24 mouse cellular contexts compared by ENCODE assay signal in genomic region chr11:35431130-35431529, GRCm38 (mm10).
A peak's percentile ranks its signal among the peaks of the same experiment; 100 is the strongest.
DNase-seq lines count a peak whose midpoint lies in the region; ATAC-seq lines count a peak whose summit lies in the region.
"Had no signal": no experiment of that assay in that cellular context is flagged by ENCODE, and none has a peak within 500 bp of the region (broad histone marks: within the 10 kb centered on the region; RNA-seq: fewer than 3 reads in every experiment).

No protein-coding gene starts in this region.

- H3K27me3 ChIP-seq in heart, embryonic 10.5 days (ENCODE audit: insufficient read depth, poor library complexity, severe bottlenecking): no peaks in the 10 kb centered on the region
- no peaks in the 10 kb centered on the region for H3K27me3 ChIP-seq in kidney, embryonic 14.5 days (ENCODE audit: control insufficient read depth, insufficient read depth, low read length)
- no peaks in the 10 kb centered on the region for H3K27me3 ChIP-seq in kidney, embryonic 16.5 days (ENCODE audit: insufficient read depth, low read length)
- H3K27me3 ChIP-seq: CH12.LX; embryonic facial prominence, embryonic 12.5 days; forebrain, embryonic 15.5 days; Patski had no signal

- H3K4me2 ChIP-seq in kidney, embryonic 14.5 days (replicated peaks; ENCODE audit: low read depth, low read length): no peak overlapping the region
- no peak overlapping the region; the same call in 1 of the 2 replicates for H3K4me2 ChIP-seq in kidney, embryonic 16.5 days (replicated peaks; ENCODE audit: low read depth, low read length)
- H3K4me2 ChIP-seq: embryonic facial prominence, embryonic 12.5 days; forebrain, embryonic 13.5 days; forebrain, embryonic 15.5 days had no signal

- no peak overlapping the region for H3K9ac ChIP-seq in kidney, embryonic 14.5 days (ENCODE audit: low read depth, low read length)
- no peak overlapping the region for H3K9ac ChIP-seq in kidney, embryonic 16.5 days (replicated peaks; ENCODE audit: low read length)
- H3K9ac ChIP-seq: embryonic facial prominence, embryonic 12.5 days; forebrain, embryonic 13.5 days; forebrain, embryonic 15.5 days had no signal

- H3K9me3 ChIP-seq in heart, embryonic 10.5 days: no peaks in the 10 kb centered on the region
- H3K9me3 ChIP-seq in kidney, embryonic 14.5 days (ENCODE audit: control insufficient read depth, low read length): no peaks in the 10 kb centered on the region
- H3K9me3 ChIP-seq in kidney, embryonic 16.5 days (ENCODE audit: low read length): no peaks in the 10 kb centered on the region
- H3K9me3 ChIP-seq: embryonic facial prominence, embryonic 10.5 days; embryonic facial prominence, embryonic 12.5 days; forebrain, embryonic 13.5 days; forebrain, embryonic 15.5 days had no signal

- no peak overlapping the region for H3K4me3 ChIP-seq in heart, embryonic 10.5 days
- H3K4me3 ChIP-seq in kidney, embryonic 14.5 days (ENCODE audit: low read length): no peak overlapping the region
- no peak overlapping the region for H3K4me3 ChIP-seq in kidney, embryonic 16.5 days (ENCODE audit: low read length)
- H3K4me3 ChIP-seq: embryonic facial prominence, embryonic 10.5 days; embryonic facial prominence, embryonic 12.5 days; forebrain, embryonic 13.5 days; forebrain, embryonic 15.5 days had no signal

- H3K36me3 ChIP-seq in heart, embryonic 10.5 days: no peaks in the 10 kb centered on the region
- no peaks in the 10 kb centered on the region for H3K36me3 ChIP-seq in kidney, embryonic 14.5 days (ENCODE audit: control insufficient read depth, insufficient read depth, low read length)
- no peaks in the 10 kb centered on the region for H3K36me3 ChIP-seq in kidney, embryonic 16.5 days (ENCODE audit: insufficient read depth, low read length)
- H3K36me3 ChIP-seq: embryonic facial prominence, embryonic 10.5 days; embryonic facial prominence, embryonic 12.5 days; forebrain, embryonic 15.5 days; G1E had no signal

- peak; percentile 77 for ATAC-seq in kidney, embryonic 14.5 days (ENCODE audit: low FRiP score, low TSS enrichment)
- peak; percentile 71 for ATAC-seq in kidney, embryonic 16.5 days (ENCODE audit: low FRiP score, low TSS enrichment)
- ATAC-seq: activated CD4-positive, CD25-positive, alpha-beta regulatory T cell, adult 4 months; CD4-positive, CD25-positive, alpha-beta regulatory T cell, adult 4 months; forebrain, embryonic 13.5 days; forebrain, embryonic 15.5 days; Patski had no signal

- WGBS in heart, embryonic 10.5 days: 83% methylated on average over 8 of the region's 8 CpGs
- 42% methylated on average over 8 of the region's 8 CpGs for WGBS in kidney, embryonic 14.5 days
- WGBS in kidney, embryonic 16.5 days: 35% methylated on average over 8 of the region's 8 CpGs

- peak overlapping the region; percentile 62; the same call in 1 of the 2 replicates for H3K27ac ChIP-seq in heart, embryonic 10.5 days
- no peak overlapping the region for H3K27ac ChIP-seq in kidney, embryonic 14.5 days (ENCODE audit: low read depth, low read length)
- no peak overlapping the region for H3K27ac ChIP-seq in kidney, embryonic 16.5 days (ENCODE audit: low read length)
- H3K27ac ChIP-seq: embryonic facial prominence, embryonic 10.5 days; embryonic facial prominence, embryonic 12.5 days; forebrain, embryonic 13.5 days; forebrain, embryonic 15.5 days had no signal

- DNase-seq in heart, embryonic 10.5 days (ENCODE audit: low spot score): no peak
- no peak for DNase-seq in heart, postnatal 4 days
- DNase-seq in kidney, postnatal 10 days: no peak
- DNase-seq in kidney, postnatal 4 days: no peak
- DNase-seq: adrenal gland, adult 8-10 months; adrenal gland, postnatal 14 days; adrenal gland, postnatal 36 days; B cell, adult 2 months; cerebellum, adult 11-12 months; cerebellum, adult 2 months; cerebellum, adult 9-10 months; cerebellum, postnatal 10 days; cerebellum, postnatal 25 days had no signal

- H3K4me1 ChIP-seq in heart, embryonic 10.5 days: peaks cover 38% of the 10 kb centered on the region
- 0 out of 2 replicates have a peak, but pooled peaks cover 6% of the 10 kb centered on the region for H3K4me1 ChIP-seq in kidney, embryonic 14.5 days (ENCODE audit: control insufficient read depth, insufficient read depth, low read length)
- peaks cover 17% of the 10 kb centered on the region for H3K4me1 ChIP-seq in kidney, embryonic 16.5 days (ENCODE audit: insufficient read depth, low read length)
- H3K4me1 ChIP-seq: embryonic facial prominence, embryonic 12.5 days; forebrain, embryonic 13.5 days; forebrain, embryonic 15.5 days had no signal
